Mouse (Mus musculus) adipocyte (in vitro differentiated cells): ENCODE results near the gene Cdyl.

Experiments used
- DNase-seq: peaks from one replicate; pipeline ENCODE4 v3.0.0-alpha.2; 2016; ENCODE audit warnings: low spot score

The Cdyl gene

GRCm38 (mm10) chr13:35659406-35659985 is at the start of gene Cdyl:
Cdyl (plus strand) TSS chr13:35659833.
- no peak for DNase-seq

- no peak for DNase-seq
Observed at GRCm38 (mm10) chr13:35610718-35611117, 48.9 kb upstream of the Cdyl start.

GRCm38 (mm10) chr13:35612506-35612905 is 47.1 kb upstream of the Cdyl start:
- DNase-seq: no peak

- DNase-seq: no peak
Observed at GRCm38 (mm10) chr13:35614832-35615479, 44.7 kb upstream of the Cdyl start.

GRCm38 (mm10) chr13:35616524-35617099 is 43.0 kb upstream of the Cdyl start:
- no peak for DNase-seq

GRCm38 (mm10) chr13:35619356-35619755 is 40.3 kb upstream of the Cdyl start:
- no peak for DNase-seq

GRCm38 (mm10) chr13:35620756-35621155 is 38.9 kb upstream of the Cdyl start:
- no peak for DNase-seq

DNA sequence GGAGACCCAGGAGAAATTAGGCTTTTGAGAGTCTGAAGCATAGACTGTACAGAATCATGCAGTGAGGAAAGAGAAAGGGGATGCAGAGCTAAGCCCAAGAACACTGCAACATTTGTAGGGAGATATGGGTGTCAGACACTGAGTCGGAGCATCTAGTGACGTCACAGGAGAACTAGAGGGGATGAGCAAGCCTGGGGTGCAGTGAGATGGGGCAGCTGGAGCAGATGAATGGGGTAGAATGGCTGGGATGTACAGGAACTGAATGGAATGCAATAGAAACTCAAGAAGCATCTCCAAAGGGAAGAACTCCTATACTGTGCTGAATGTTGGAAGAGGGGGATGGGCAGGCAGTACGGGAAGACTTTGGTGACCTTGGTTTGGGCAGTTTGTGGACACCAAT is 34.8 kb upstream of the Cdyl start:
- DNase-seq: no peak

DNA sequence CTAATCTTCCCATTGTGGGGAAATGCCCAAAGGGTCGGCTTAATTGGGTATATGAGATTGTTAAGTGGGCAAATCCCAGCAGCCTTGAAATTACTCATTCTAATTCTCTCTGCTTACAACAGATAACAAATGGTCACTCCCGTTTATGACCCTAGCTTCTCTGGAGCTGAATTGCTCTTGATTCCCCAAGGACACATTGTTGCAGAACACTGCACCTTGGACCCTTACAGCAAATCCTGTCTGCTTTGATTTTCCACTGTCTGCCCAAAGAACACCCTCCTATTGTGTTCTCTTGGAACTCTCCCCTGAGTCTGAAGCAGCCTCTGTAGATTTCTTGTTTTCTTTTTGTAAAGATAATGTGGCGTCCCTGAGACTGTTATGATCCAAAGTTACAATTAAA is 34.1 kb upstream of the Cdyl start:
- DNase-seq: no peak

DNA sequence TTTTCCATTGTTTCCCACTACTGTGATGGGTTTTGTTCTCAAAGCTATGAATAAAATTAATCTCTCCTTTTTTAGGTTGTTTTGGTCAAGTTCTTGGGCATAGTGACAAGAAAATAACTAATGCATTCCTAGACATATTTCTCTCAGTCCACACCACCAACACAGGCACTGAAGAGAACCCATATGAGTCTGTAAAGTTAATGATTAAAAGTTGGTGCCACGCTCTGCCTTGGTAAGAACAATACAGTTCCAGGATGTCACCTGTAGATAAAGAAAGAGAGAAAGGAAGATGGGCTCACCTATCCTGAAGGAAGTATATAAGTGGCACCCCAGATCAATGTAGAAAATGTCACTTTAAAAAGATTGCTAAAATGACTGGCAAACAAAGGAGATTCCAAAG is 32.3 kb upstream of the Cdyl start:
- DNase-seq: no peak

GRCm38 (mm10) chr13:35647132-35647823 is 12.4 kb upstream of the Cdyl start:
- DNase-seq: no peak

DNA sequence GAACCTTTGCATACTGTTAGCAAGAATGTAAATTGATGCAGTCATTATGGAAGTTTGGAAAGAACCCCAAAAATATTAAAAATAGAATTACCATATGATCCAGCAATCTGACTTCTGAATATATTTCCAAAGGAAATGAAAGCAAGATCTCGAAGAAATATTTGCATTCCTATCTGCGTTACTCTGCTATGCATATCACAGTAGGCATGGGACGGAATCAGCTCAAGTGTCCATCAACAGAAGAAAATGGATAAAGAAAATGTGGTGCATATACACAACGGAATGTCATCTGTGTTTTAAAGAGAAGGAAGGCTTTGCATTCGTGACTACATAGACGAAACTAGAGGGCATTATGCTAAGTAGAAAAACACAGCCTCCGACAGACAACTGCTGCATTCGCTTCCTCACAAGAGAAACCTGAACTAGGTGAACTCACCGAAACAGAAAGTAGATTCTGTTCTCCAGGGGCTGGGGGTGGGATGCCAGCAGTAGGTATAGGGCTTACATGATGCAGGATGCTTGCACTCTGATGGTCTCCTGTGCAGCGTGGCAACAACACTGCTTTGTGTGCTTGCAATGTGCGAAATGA is 9.3 kb upstream of the Cdyl start:
- DNase-seq: no peak

GRCm38 (mm10) chr13:35652851-35653250 is 6.8 kb upstream of the Cdyl start:
- DNase-seq: peak; percentile 59

DNA sequence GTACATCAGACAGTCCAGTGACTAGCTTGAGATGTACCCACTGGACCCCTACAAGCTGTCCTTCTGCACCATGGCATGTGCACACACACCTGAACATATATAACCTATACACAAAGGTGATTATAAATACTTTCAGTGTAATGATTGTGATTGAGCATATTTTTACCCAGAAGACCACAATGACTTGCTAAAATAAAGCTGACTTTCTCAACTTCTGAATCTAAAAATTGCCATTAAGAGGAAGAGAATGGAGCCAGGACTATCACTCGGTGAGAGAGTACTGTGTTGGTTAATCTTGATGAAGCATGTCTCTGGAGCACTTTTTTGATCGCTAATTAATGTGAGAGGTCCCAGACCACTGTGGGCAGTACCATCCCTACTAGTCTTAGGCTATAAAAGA is 2.8 kb upstream of the Cdyl start:
- DNase-seq: no peak

DNA sequence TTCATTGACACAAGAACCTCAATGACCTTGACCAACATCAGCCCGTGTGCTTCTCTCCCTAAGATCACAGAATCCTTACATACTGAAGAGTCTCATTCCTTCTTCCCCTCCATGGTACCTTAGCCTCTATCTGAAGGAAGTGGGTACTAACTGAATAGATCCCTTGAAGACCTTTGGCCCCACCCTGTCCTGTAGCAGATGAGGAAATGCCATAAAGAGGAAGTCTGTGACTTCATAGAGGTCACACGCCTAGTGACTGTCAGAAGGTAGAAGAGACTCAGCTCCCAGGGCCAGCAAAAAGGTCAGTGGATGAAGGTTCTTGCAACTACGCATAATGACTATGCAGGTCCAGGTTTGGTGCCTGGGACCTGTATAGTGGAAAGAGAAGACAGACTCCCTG is 5.8 kb downstream of the Cdyl start:
- DNase-seq: no peak

- no peak for DNase-seq
Observed at GRCm38 (mm10) chr13:35669910-35670469, 10.4 kb downstream of the Cdyl start.

- no peak for DNase-seq
Observed at GRCm38 (mm10) chr13:35670875-35671274, 11.2 kb downstream of the Cdyl start.

- no peak for DNase-seq
Observed at GRCm38 (mm10) chr13:35676921-35677320, 17.3 kb downstream of the Cdyl start.

- DNase-seq: no peak
Observed at GRCm38 (mm10) chr13:35677433-35678051, 17.9 kb downstream of the Cdyl start.

DNA sequence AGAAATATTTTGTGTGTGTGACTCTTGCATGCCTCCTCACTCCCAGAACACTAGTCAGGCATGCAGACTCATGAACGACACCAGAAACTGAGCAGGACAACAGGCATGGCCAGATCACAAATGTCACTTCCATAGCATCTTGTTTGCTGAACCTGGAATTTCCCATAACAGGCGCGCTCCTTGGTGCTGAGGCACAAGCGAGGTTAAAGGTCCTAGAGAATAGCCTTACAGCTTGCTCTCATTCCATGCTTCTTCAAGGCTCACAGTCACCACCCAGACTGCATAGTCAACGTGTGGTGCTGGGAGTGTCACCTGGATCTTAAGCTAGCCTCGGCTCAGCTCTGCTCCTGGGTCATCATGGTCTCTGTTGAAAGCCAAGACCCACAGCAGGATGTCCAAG is 19.1 kb downstream of the Cdyl start:
- no peak for DNase-seq

DNA sequence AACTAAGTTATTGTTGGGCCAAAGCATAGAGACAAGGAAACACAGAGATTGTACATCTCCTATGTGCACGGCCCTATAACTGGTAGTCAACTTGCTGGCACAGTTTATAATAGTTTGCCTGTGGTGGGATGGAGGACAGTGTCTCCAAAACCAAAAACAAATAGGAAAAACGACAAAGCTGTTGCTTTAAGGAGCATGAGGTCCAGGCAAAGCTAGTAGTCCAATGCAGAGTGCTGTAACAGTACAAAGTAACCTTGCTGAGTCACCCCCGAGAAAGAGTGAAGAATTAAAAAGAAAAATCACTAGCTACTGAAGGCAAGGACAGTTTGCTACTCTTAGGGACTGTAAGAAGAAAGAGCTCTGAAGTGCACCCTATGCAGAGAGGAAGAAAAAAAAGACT is 21.7 kb downstream of the Cdyl start:
- no peak for DNase-seq

- peak; percentile 32 for DNase-seq
Observed at GRCm38 (mm10) chr13:35686273-35686672, 26.6 kb downstream of the Cdyl start.
